Mouse (Mus musculus) forebrain, embryonic 12.5 days (tissue): ENCODE measurements around the gene Tpd52l2. TPM values are rescaled to one million over a fixed set of nuclear protein-coding genes. Genes with fewer than 3 reads are reported as not detected.
A peak's percentile ranks its signal among the peaks of the same experiment; 100 is the strongest.
"Not testable (repeated sequence)": the region's sequence is repeated elsewhere in the genome, so short reads cannot be mapped to it uniquely, and the experiment has no call there.

ENCODE experiments used
- ATAC-seq: fragments of 200-750 bp; cut with Nextera tagmentation; 2 replicates; pipeline ENCODE4 v1.8.0; 2017; ENCODE audit warnings: moderate TSS enrichment; ENCODE audit not compliant: low FRiP score
- H3K27ac ChIP-seq: fragments of 300-500 bp; sonication (generic); 2 replicates; pipeline ENCODE4 v1.5.1; 2016; ENCODE audit warnings: mild to moderate bottlenecking
- H3K27me3 ChIP-seq: fragments of 300-500 bp; sonication (generic); 2 replicates; pipeline ENCODE4 v1.6.1; 2016; ENCODE audit warnings: mild to moderate bottlenecking
- H3K36me3 ChIP-seq: fragments of 300-500 bp; sonication (generic); replicated peaks from 2 replicates; pipeline ENCODE4 v1.6.1; 2016; ENCODE audit warnings: mild to moderate bottlenecking
- H3K4me1 ChIP-seq: fragments of 300-500 bp; sonication (generic); 2 replicates; pipeline ENCODE4 v1.6.1; 2016
- H3K4me2 ChIP-seq: fragments of 300-500 bp; sonication (generic); 2 replicates; pipeline ENCODE4 v1.6.1; 2016; ENCODE audit warnings: mild to moderate bottlenecking, moderate library complexity
- H3K4me3 ChIP-seq: fragments of 300-500 bp; sonication (generic); replicated peaks from 2 replicates; pipeline ENCODE4 v1.5.1; 2016; ENCODE audit warnings: mild to moderate bottlenecking
- H3K9ac ChIP-seq: fragments of 300-500 bp; sonication (generic); 2 replicates; pipeline ENCODE4 v1.6.1; 2016; ENCODE audit warnings: mild to moderate bottlenecking
- H3K9me3 ChIP-seq: fragments of 300-500 bp; sonication (generic); 2 replicates; pipeline ENCODE4 v1.6.1; 2016
- WGBS: fragments of 180-500 bp; shearing (Covaris S2); methylation state at CpG from one replicate; pipeline ENCODE4 v1.1.7; 2016; 5-methylcytosine and 5-hydroxymethylcytosine counted together
- polyA plus RNA-seq: library from polyadenylated mRNA; unstranded; fragments of >200 nt; fragmentation: Nextera tagmentation; extraction: Ambion mirVana; gene quantifications from 2 replicates; pipeline ENCODE4 v1.2.1, GENCODE M21; 2016

Tpd52l2 gene
- polyA plus RNA-seq, 1 experiment from 2014 or later, result 133 TPM

- Histone ChIP-seq H3K27me3 (no peaks in the 10 kb centered on the region), H3K36me3 (no peaks in the 10 kb centered on the region), H3K9ac (no peak within 1 kb of the TSS), H3K4me1 (peaks cover 15% of the 10 kb centered on the region), H3K27ac (no peak within 1 kb of the TSS), H3K9me3 (no peaks in the 10 kb centered on the region), H3K4me3 (no peak within 1 kb of the TSS), H3K4me2 (no peak within 1 kb of the TSS)
- ATAC-seq, result no peak
- WGBS, result 85% methylated on average over 31 of the region's 31 CpGs
Measured at GRCm38 (mm10) chr2:181493156-181493927, 3.6 kb upstream of the Tpd52l2 start, which contains the start of gene Abhd16b. Gene Abhd16b (plus strand): TSS chr2:181493206.

GRCm38 (mm10) chr2:181494266-181494945 lies 2.5 kb upstream of the Tpd52l2 start:
- Histone ChIP-seq H3K9me3 (no peaks in the 10 kb centered on the region), H3K27me3 (no peaks in the 10 kb centered on the region), H3K27ac (no peak overlapping the region), H3K4me2 (no peak overlapping the region), H3K36me3 (no peaks in the 10 kb centered on the region), H3K4me1 (peaks cover 19% of the 10 kb centered on the region), H3K9ac (no peak overlapping the region), H3K4me3 (no peak overlapping the region)
- ATAC-seq, result no peak
- WGBS, result 80% methylated on average over 26 of the region's 26 CpGs

- peaks cover 19% of the 10 kb centered on the region for H3K4me1 ChIP-seq
- H3K9ac ChIP-seq, H3K27ac ChIP-seq, H3K4me2 ChIP-seq, H3K4me3 ChIP-seq, H3K27me3 ChIP-seq, H3K9me3 ChIP-seq, ATAC-seq: not testable (repeated sequence)
- 64% methylated on average over 8 of the region's 8 CpGs for WGBS
- peaks cover 12% of the 10 kb centered on the region for H3K36me3 ChIP-seq
Measured at GRCm38 (mm10) chr2:181495845-181496244, 1.1 kb upstream of the Tpd52l2 start.

- Histone ChIP-seq H3K36me3 (peaks cover 16% of the 10 kb centered on the region), H3K4me3 (peak overlapping the region; percentile 93), H3K27me3 (no peaks in the 10 kb centered on the region), H3K27ac (peak overlapping the region; percentile 78), H3K4me2 (peak overlapping the region; percentile 77), H3K9ac (peak overlapping the region; percentile 56), H3K9me3 (no peaks in the 10 kb centered on the region), H3K4me1 (peaks cover 19% of the 10 kb centered on the region)
- 14% methylated on average over 8 of the region's 8 CpGs for WGBS
- ATAC-seq, result peak; percentile 54
Measured at GRCm38 (mm10) chr2:181496281-181496680, 661 bp upstream of the Tpd52l2 start.

GRCm38 (mm10) chr2:181497548-181497875 lies 570 bp downstream of the Tpd52l2 start:
- ATAC-seq, result peak; percentile 27
- H3K4me2 ChIP-seq, result peak overlapping the region; percentile 98
- peak overlapping the region; percentile 93 for H3K4me3 ChIP-seq
- no peaks in the 10 kb centered on the region for H3K27me3 ChIP-seq
- H3K36me3 ChIP-seq, result peaks cover 28% of the 10 kb centered on the region
- H3K4me1 ChIP-seq, result peaks cover 19% of the 10 kb centered on the region
- H3K9ac ChIP-seq, result peak overlapping the region; percentile 93
- no peaks in the 10 kb centered on the region for H3K9me3 ChIP-seq
- peak overlapping the region; percentile 87 for H3K27ac ChIP-seq
- 2% methylated on average over 12 of the region's 12 CpGs for WGBS

GRCm38 (mm10) chr2:181498644-181499043 lies 1.7 kb downstream of the Tpd52l2 start:
- no peak overlapping the region for H3K4me2 ChIP-seq
- H3K27ac ChIP-seq, result no peak overlapping the region
- H3K4me1 ChIP-seq, result peaks cover 19% of the 10 kb centered on the region
- no peak for ATAC-seq
- no peak overlapping the region for H3K9ac ChIP-seq
- peaks cover 34% of the 10 kb centered on the region for H3K36me3 ChIP-seq
- WGBS, result 79% methylated on average over 4 of the region's 4 CpGs
- H3K9me3 ChIP-seq, result no peaks in the 10 kb centered on the region
- H3K4me3 ChIP-seq, result no peak overlapping the region
- H3K27me3 ChIP-seq, result no peaks in the 10 kb centered on the region

- 90% methylated on average over 2 of the region's 2 CpGs for WGBS
- Histone ChIP-seq H3K9me3 (no peaks in the 10 kb centered on the region), H3K27ac (no peak overlapping the region), H3K4me1 (no peaks in the 10 kb centered on the region), H3K27me3 (no peaks in the 10 kb centered on the region), H3K4me3 (no peak overlapping the region), H3K9ac (no peak overlapping the region), H3K4me2 (no peak overlapping the region), H3K36me3 (peaks cover 82% of the 10 kb centered on the region)
- no peak for ATAC-seq
Measured at GRCm38 (mm10) chr2:181509191-181509590, 12.2 kb downstream of the Tpd52l2 start.

GRCm38 (mm10) chr2:181511231-181511630 lies 14.3 kb downstream of the Tpd52l2 start:
- 94% methylated on average over 8 of the region's 8 CpGs for WGBS
- Histone ChIP-seq H3K9ac (no peak overlapping the region), H3K4me3 (no peak overlapping the region), H3K4me1 (no peaks in the 10 kb centered on the region), H3K36me3 (peaks cover 89% of the 10 kb centered on the region), H3K27me3 (no peaks in the 10 kb centered on the region), H3K9me3 (no peaks in the 10 kb centered on the region), H3K4me2 (no peak overlapping the region), H3K27ac (no peak overlapping the region)
- ATAC-seq, result no peak

GRCm38 (mm10) chr2:181519201-181519600 lies 22.3 kb downstream of the Tpd52l2 start:
- Histone ChIP-seq H3K27me3 (no peaks in the 10 kb centered on the region), H3K4me1 (peaks cover 28% of the 10 kb centered on the region), H3K4me2 (peak overlapping the region; percentile 64), H3K9ac (peak overlapping the region; percentile 94), H3K9me3 (no peaks in the 10 kb centered on the region), H3K27ac (peak overlapping the region; percentile 99), H3K36me3 (peaks cover 37% of the 10 kb centered on the region), H3K4me3 (peak overlapping the region; percentile 97)
- 82% methylated on average over 3 of the region's 3 CpGs for WGBS
- no peak for ATAC-seq

- H3K27ac ChIP-seq, result peak within 1 kb of the TSS; percentile 99
- under 1% methylated on average over 72 of the region's 74 CpGs for WGBS
Measured at GRCm38 (mm10) chr2:181520118-181520935, 23.4 kb downstream of the Tpd52l2 start, which contains the start of gene Dnajc5. Gene Dnajc5 (plus strand): TSS chr2:181520485.

GRCm38 (mm10) chr2:181520936-181521227 lies 23.9 kb downstream of the Tpd52l2 start:
- Histone ChIP-seq H3K9me3 (no peaks in the 10 kb centered on the region), H3K4me3 (peak overlapping the region; percentile 97), H3K4me1 (peaks cover 28% of the 10 kb centered on the region), H3K4me2 (peak overlapping the region; percentile 64), H3K36me3 (peaks cover 22% of the 10 kb centered on the region), H3K27me3 (no peaks in the 10 kb centered on the region), H3K9ac (peak overlapping the region; percentile 94), H3K27ac (peak overlapping the region; percentile 99)
- WGBS, result 1% methylated on average over 17 of the region's 17 CpGs
- no peak for ATAC-seq

More at GRCm38 (mm10) chr2:181520118-181520935, 23.4 kb downstream of the Tpd52l2 start, which contains the start of gene Dnajc5:
- Histone ChIP-seq H3K27me3 (no peaks in the 10 kb centered on the region), H3K4me2 (peak within 1 kb of the TSS; percentile 64), H3K9me3 (no peaks in the 10 kb centered on the region), H3K4me3 (peak within 1 kb of the TSS; percentile 97), H3K36me3 (peaks cover 25% of the 10 kb centered on the region), H3K4me1 (peaks cover 28% of the 10 kb centered on the region), H3K9ac (peak within 1 kb of the TSS; percentile 94)
- peak; percentile 97 for ATAC-seq

- Histone ChIP-seq H3K4me2 (peak overlapping the region; percentile 64), H3K27ac (no peak overlapping the region), H3K4me1 (peaks cover 28% of the 10 kb centered on the region), H3K9ac (peak overlapping the region; percentile 94), H3K9me3 (no peaks in the 10 kb centered on the region), H3K36me3 (peaks cover 16% of the 10 kb centered on the region), H3K27me3 (no peaks in the 10 kb centered on the region), H3K4me3 (peak overlapping the region; percentile 97)
- 67% methylated on average over 10 of the region's 10 CpGs for WGBS
- ATAC-seq, result no peak
Measured at GRCm38 (mm10) chr2:181521491-181521890, 24.5 kb downstream of the Tpd52l2 start.
